Mouse (Mus musculus): ENCODE results near the gene Gm10142. TPM values are rescaled to one million over a fixed set of nuclear protein-coding genes. Genes with fewer than 3 reads are reported as not detected.
"Not testable (repeated sequence)": the region's sequence is repeated elsewhere in the genome, so short reads cannot be mapped to it uniquely, and the experiment has no call there.

The Gm10142 gene
- not detected in 2 replicates for polyA plus RNA-seq (2015; fragmentation: Nextera tagmentation; extraction: Ambion mirVana)

DNA sequence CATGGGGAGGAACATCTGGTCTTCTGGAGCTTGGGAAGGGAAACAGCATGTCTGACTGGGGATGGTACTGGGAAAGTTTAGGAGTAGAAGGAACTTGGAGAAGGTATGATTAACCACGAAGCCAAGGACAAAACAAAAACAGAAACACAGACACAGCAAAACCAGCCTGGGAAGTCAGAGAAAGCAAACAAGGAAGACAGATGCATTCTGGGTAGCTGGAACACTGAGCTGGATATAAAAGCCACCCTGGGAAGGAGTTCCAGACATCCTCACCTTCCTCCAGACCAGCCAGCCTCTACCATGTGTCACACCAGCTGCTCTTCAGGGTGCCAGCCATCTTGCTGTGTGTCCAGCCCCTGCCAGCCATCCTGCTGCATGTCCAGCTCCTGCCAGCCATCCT, at the start of gene Gm10142:
Gm10142 (plus strand) TSS at position 301 of the 400 bp plus-strand sequence.
- no peak within 1 kb of the TSS for H3K9ac ChIP-seq
- 64% methylated on average over 1 of the region's 1 CpGs for WGBS
- H3K9me3 ChIP-seq = 0 out of 2 replicates have a peak, but pooled peaks cover 8% of the 10 kb centered on the region
- H3K4me1 ChIP-seq = no peaks in the 10 kb centered on the region
- ATAC-seq (ENCODE audit: extremely low read depth, insufficient number of reproducible peaks, low FRiP score, low TSS enrichment) = no peak
- H3K27me3 ChIP-seq (replicated peaks) = no peaks in the 10 kb centered on the region
- no peak within 1 kb of the TSS for H3K27ac ChIP-seq (replicated peaks)
- H3K4me3 ChIP-seq = no peak within 1 kb of the TSS
- H3K4me2 ChIP-seq = no peak within 1 kb of the TSS
- no peaks in the 10 kb centered on the region for H3K36me3 ChIP-seq

DNA sequence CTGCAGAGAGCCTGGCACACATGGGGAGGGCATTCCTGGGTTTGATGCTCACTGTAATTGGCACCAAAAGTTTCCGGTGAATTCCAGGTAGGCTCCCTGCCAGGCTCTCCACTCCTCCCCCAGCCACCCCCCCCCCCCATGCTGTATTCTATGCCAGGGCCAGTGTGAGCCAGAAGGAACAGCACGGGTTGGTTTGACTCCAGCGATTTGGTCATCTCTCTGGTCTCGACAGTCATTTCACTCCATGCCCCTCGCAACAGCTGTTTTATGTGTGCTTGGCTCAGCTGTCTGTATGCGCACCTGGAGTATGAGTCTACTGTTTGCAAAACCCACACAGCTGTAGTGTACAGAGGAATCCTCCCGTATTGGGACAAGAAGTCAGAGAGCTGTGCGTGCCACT, 49.3 kb upstream of the Gm10142 start:
- no peak overlapping the region for H3K4me2 ChIP-seq
- no peak overlapping the region for H3K27ac ChIP-seq (replicated peaks)
- no peak overlapping the region for H3K4me3 ChIP-seq
- H3K9ac ChIP-seq = no peak overlapping the region
- no peaks in the 10 kb centered on the region for H3K36me3 ChIP-seq
- H3K9me3 ChIP-seq = no peaks in the 10 kb centered on the region
- H3K4me1 ChIP-seq = no peaks in the 10 kb centered on the region
- ATAC-seq (ENCODE audit: extremely low read depth, insufficient number of reproducible peaks, low FRiP score, low TSS enrichment) = no peak
- 67% methylated on average over 8 of the region's 8 CpGs for WGBS
- H3K27me3 ChIP-seq (replicated peaks) = peaks cover 38% of the 10 kb centered on the region

DNA sequence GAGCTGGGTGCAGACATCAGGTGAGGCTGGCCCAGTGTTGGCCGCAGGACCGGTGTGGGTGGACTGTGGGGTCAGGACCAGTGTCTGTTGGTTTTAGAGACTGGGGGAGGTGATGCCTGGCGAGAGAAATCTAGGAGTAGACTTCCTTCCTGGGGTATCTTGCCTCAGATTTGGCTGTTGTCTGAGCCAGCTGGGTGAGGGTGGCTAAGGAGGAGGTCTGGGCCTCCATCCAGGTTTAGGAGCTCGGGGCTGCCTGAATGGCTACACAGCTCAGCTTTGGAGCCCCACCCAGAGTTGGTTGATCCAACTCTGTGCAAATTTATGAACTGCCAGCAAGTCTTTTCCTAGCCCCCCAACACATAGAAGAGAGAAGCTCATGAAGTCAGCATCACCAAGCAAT, 48.2 kb upstream of the Gm10142 start:
- Histone ChIP-seq H3K4me2 (no peak overlapping the region), H3K9me3 (no peaks in the 10 kb centered on the region), H3K27me3 (replicated peaks) (peaks cover 36% of the 10 kb centered on the region), H3K9ac (no peak overlapping the region), H3K36me3 (no peaks in the 10 kb centered on the region), H3K4me1 (no peaks in the 10 kb centered on the region), H3K27ac (replicated peaks) (no peak overlapping the region), H3K4me3 (no peak overlapping the region)
- ATAC-seq (ENCODE audit: extremely low read depth, insufficient number of reproducible peaks, low FRiP score, low TSS enrichment) = no peak
- WGBS = 72% methylated on average over 4 of the region's 4 CpGs

DNA sequence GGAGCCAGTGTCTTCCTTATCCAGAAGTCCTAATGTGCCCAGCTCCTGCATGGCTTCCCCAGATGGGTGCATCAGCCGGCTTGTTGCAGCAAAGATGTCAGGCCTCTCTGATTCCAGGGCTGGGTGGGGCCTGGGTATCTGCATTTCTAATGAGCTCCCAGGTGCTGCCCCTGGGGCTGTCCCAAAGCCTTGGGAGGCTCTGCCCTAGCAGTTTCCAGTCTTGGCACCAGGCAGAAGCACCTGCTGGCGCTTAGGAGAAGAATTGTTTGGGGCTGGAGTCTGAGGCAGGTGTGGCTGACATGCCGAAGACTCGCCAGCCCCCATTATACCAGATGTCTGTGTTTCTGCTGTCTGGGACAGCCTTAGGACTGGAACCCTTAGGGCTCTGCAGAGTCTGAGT, 44.9 kb upstream of the Gm10142 start:
- 79% methylated on average over 4 of the region's 4 CpGs for WGBS
- Histone ChIP-seq H3K27ac (replicated peaks) (no peak overlapping the region), H3K4me1 (no peaks in the 10 kb centered on the region), H3K9me3 (no peaks in the 10 kb centered on the region), H3K9ac (no peak overlapping the region), H3K4me2 (no peak overlapping the region), H3K27me3 (replicated peaks) (peaks cover 32% of the 10 kb centered on the region), H3K36me3 (no peaks in the 10 kb centered on the region), H3K4me3 (no peak overlapping the region)
- no peak for ATAC-seq (ENCODE audit: extremely low read depth, insufficient number of reproducible peaks, low FRiP score, low TSS enrichment)

DNA sequence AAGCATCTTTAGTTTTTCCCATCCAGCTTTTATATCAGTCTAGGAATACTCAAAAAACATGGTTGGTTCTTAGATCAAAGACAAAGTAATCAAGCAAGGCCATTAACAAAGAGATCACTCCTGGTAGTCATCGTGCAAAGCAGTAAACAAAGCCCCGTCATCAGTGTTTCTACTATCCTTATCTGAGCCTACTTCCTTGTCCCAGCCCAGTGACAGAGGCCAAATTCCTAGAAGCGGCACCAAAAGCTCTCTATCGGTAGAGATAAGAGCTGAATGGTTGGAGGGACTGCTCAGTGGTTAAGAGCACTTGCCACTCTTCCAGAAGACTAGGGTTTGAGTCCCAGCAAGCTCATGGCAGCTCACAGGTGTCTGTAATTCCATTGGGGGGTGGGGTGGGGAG, 44.1 kb upstream of the Gm10142 start:
- 7% methylated on average over 4 of the region's 4 CpGs for WGBS
- Histone ChIP-seq H3K27me3 (replicated peaks) (peaks cover 36% of the 10 kb centered on the region), H3K9me3 (no peaks in the 10 kb centered on the region), H3K4me3 (no peak overlapping the region), H3K9ac (no peak overlapping the region), H3K27ac (replicated peaks) (no peak overlapping the region), H3K36me3 (no peaks in the 10 kb centered on the region), H3K4me1 (no peaks in the 10 kb centered on the region), H3K4me2 (no peak overlapping the region)
- no peak for ATAC-seq (ENCODE audit: extremely low read depth, insufficient number of reproducible peaks, low FRiP score, low TSS enrichment)

DNA sequence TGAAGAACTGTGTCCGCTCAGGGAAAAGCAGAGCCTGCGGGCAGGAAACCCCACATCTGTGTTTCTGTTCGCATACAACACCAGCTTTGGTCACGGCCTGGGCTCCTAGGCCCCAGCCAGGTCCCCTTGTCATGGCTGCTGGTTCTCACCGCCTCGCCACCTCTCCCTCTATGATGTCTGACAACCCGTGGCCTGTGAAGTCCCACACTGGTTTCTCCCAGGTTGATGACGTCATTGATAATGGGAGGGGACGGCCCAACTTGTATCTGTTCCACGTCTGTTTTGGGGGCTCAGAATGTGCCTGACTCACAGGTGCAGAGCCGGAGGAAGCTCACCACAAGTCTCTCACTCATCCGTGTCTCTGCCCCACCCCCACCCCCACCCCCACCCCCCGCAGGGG, 41.8 kb upstream of the Gm10142 start:
- Histone ChIP-seq H3K27me3 (replicated peaks) (peaks cover 52% of the 10 kb centered on the region), H3K36me3 (no peaks in the 10 kb centered on the region), H3K9ac (no peak overlapping the region), H3K4me1 (peaks cover 12% of the 10 kb centered on the region), H3K9me3 (no peaks in the 10 kb centered on the region), H3K4me2 (no peak overlapping the region), H3K4me3 (no peak overlapping the region), H3K27ac (replicated peaks) (no peak overlapping the region)
- WGBS = 54% methylated on average over 13 of the region's 13 CpGs
- no peak for ATAC-seq (ENCODE audit: extremely low read depth, insufficient number of reproducible peaks, low FRiP score, low TSS enrichment)

DNA sequence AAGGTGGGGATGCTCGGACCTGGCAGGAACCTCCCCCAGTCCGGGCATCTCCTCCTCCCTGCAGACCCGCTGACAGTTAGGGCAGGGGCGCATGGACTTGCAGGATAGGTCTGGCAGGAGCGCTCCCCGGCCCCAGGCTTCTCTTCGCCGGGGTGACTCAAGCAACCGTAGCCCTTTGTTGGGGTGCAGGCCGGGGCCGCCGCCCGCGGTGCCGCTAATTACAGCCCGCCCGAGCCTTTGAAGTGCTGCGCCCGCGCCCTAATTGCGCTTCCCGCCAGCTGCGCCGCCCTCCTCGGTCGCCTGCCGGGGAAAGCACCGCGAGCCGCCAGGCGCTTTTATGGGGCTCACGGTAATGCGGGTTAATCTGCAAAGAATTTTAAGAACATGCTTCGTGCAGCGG, 38.0 kb upstream of the Gm10142 start:
- Histone ChIP-seq H3K9ac (peak overlapping the region; percentile 3; the same call in 1 of the 2 replicates), H3K27ac (replicated peaks) (no peak overlapping the region), H3K9me3 (no peaks in the 10 kb centered on the region), H3K4me1 (peaks cover 12% of the 10 kb centered on the region), H3K4me2 (peak overlapping the region; percentile 67), H3K36me3 (no peaks in the 10 kb centered on the region), H3K4me3 (peak overlapping the region; percentile 45), H3K27me3 (replicated peaks) (peaks cover 85% of the 10 kb centered on the region)
- under 1% methylated on average over 35 of the region's 35 CpGs for WGBS
- no peak for ATAC-seq (ENCODE audit: extremely low read depth, insufficient number of reproducible peaks, low FRiP score, low TSS enrichment)

DNA sequence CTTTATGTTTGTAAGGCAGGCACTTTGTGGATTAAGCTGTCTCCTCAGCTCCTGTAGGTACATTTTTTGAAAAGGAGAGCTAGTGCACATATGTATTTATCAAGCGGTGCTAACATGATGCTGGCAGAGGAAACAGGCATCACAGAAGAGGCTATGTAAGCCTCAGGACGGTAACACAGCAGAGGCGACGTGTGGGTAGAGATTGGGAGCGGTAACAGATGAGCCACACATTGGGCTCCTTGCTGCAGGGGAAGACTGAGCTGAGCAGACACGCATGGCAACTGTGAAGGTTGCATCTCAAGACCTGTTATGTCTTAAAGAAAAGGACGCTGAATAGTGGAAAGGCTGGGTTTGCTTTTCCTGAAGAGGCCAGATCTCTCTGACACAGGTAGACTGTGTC, 32.6 kb upstream of the Gm10142 start:
- Histone ChIP-seq H3K36me3 (no peaks in the 10 kb centered on the region), H3K9me3 (no peaks in the 10 kb centered on the region), H3K27me3 (replicated peaks) (peaks cover 95% of the 10 kb centered on the region), H3K4me2 (no peak overlapping the region), H3K4me1 (peaks cover 13% of the 10 kb centered on the region), H3K9ac (no peak overlapping the region), H3K4me3 (no peak overlapping the region), H3K27ac (replicated peaks) (no peak overlapping the region)
- ATAC-seq (ENCODE audit: extremely low read depth, insufficient number of reproducible peaks, low FRiP score, low TSS enrichment) = no peak
- whole genome bisulfite sequencing = 66% methylated on average over 7 of the region's 7 CpGs

DNA sequence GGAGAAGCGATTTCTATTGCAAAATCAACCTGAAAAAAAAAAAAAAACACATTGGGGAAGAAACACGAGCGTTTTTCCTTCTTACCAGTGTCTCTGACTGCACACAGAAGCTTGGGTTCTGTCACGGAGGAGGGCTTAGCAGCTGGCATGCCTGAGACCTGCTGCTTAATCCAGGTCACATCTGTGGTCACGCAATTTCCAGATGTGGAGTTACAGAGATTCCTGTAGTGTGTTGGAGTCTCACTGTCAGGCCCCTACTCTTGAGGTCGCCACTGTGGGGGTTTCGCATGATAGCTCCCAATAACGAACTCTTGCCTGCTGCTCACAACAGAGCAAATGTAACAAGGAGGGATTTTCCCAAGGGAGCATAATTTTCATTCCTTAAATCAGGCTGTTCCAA, 31.4 kb upstream of the Gm10142 start:
- no peaks in the 10 kb centered on the region for H3K36me3 ChIP-seq
- H3K27me3 ChIP-seq (replicated peaks) = peaks cover 95% of the 10 kb centered on the region
- no peak overlapping the region for H3K27ac ChIP-seq (replicated peaks)
- H3K4me2 ChIP-seq = no peak overlapping the region
- peaks cover 11% of the 10 kb centered on the region for H3K4me1 ChIP-seq
- no peaks in the 10 kb centered on the region for H3K9me3 ChIP-seq
- WGBS = 36% methylated on average over 8 of the region's 8 CpGs
- no peak overlapping the region for H3K4me3 ChIP-seq
- ATAC-seq (ENCODE audit: extremely low read depth, insufficient number of reproducible peaks, low FRiP score, low TSS enrichment) = no peak
- H3K9ac ChIP-seq = no peak overlapping the region

DNA sequence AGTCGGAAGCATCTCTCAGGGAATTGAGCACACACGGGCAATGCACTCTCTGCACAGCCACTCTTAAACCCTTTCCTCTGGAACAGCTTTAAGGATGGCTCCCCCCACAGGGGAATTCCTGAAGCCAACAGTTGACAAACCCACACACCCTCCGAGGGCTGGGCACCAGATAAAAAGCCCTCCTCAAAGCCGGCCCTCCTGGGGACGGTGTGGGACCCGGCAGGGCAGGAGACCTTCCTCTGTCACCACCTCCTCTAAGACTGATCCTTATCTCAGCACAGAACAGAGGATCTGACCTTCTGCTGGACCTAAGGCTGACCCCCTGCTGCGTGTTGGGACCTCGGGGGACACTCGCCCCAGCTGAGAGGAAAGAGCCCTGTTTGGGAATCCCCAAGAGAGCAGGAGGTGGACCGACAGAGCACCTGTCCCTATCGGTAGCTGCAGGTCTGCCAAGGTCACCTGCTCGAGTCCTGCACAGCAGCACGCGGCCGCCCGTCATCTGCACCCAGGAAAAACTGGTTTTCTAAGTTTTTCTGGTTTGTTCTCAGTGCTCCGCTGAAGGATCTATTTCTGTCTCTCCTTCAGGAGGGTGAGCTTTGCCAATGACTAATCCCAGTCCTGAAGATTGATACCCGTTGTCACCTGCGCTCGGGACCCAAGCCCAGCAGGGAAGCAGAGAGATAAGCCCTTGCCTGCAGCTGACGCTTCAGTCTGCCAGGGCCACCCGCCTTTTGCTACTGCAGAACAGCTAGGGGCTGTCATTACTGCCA, 29.5 kb upstream of the Gm10142 start, which contains the start of gene Tspear:
Tspear (plus strand) TSS at position 675 of the 770 bp plus-strand sequence.
- Histone ChIP-seq H3K27ac (replicated peaks) (no peak within 1 kb of the TSS), H3K4me3 (peak within 1 kb of the TSS; percentile 4), H3K4me1 (peaks cover 11% of the 10 kb centered on the region), H3K9ac (no peak within 1 kb of the TSS), H3K36me3 (no peaks in the 10 kb centered on the region), H3K27me3 (replicated peaks) (peaks cover 91% of the 10 kb centered on the region), H3K9me3 (no peaks in the 10 kb centered on the region), H3K4me2 (peak within 1 kb of the TSS; percentile 45)
- no peak for ATAC-seq (ENCODE audit: extremely low read depth, insufficient number of reproducible peaks, low FRiP score, low TSS enrichment)
- WGBS = 2% methylated on average over 22 of the region's 22 CpGs

DNA sequence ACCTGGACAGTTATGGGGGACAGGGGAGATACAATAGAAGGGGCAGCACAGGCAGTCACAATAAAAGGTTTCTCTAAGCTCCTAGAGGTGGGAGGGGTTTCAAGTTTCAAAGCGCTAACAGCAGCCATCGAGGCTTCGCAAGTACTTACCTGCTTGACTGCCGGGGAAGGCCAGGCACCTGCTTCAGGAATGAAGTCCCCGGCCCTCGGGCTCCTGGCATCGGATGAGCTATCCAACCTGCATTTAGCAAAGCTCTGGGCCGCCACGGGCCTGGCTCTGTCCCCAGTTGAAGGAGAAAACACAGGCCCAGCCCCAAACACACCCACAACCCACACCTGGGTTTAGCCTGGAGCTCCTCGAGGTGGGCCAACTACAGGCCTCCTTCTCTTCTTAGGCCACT, 28.6 kb upstream of the Gm10142 start:
- H3K27ac ChIP-seq (replicated peaks) = no peak overlapping the region
- peaks cover 11% of the 10 kb centered on the region for H3K4me1 ChIP-seq
- H3K36me3 ChIP-seq = no peaks in the 10 kb centered on the region
- 20% methylated on average over 10 of the region's 10 CpGs for WGBS
- H3K4me3 ChIP-seq = no peak overlapping the region
- H3K27me3 ChIP-seq (replicated peaks) = peaks cover 92% of the 10 kb centered on the region
- ATAC-seq (ENCODE audit: extremely low read depth, insufficient number of reproducible peaks, low FRiP score, low TSS enrichment) = no peak
- no peak overlapping the region for H3K4me2 ChIP-seq
- no peak overlapping the region for H3K9ac ChIP-seq
- no peaks in the 10 kb centered on the region for H3K9me3 ChIP-seq

DNA sequence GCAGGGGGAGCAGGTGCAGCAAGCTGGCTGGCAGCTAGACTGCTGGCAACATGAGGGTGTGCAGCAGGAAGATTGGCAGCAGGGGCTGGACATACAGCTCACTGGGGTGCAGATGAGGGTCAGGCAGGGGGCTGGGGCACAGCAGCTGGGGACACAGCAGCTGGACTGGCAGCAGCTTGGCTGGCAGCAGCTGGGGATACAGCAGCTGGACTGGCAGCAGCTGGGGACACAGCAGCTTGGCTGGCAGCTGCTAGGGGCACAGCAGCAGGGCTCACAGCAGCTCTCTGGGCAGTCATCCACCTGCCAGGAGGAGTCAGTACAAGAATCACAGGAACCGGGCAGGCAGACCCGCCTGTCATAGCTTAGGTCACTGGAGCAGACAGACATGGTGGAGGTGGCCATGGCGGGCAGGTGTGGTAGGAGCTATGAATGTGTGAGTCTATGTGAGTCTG, 25.2 kb upstream of the Gm10142 start, which contains the start of gene Gm19402:
Gm19402 (minus strand) TSS at position 402 of the 452 bp plus-strand sequence.
- H3K27me3 ChIP-seq (replicated peaks) = peaks cover 75% of the 10 kb centered on the region

More for the DNA sequence above, 25.2 kb upstream of the Gm10142 start, which contains the start of gene Gm19402:
- H3K27ac ChIP-seq (replicated peaks); H3K9ac ChIP-seq; ATAC-seq (ENCODE audit: extremely low read depth, insufficient number of reproducible peaks, low FRiP score, low TSS enrichment); H3K36me3 ChIP-seq; H3K4me3 ChIP-seq; H3K9me3 ChIP-seq; H3K4me2 ChIP-seq: not testable (repeated sequence)
- 58% methylated on average over 3 of the region's 3 CpGs for WGBS
- peaks cover 11% of the 10 kb centered on the region for H3K4me1 ChIP-seq

Measured in heart, embryonic 13.5 days (tissue).